Mouse (Mus musculus): ENCODE measurements around the gene Sacs.

The Sacs gene

GRCm38 (mm10) chr14:61238751-61239150 is 100.5 kb downstream of the Sacs start:
- peak; percentile 57 for DNase-seq (ENCODE audit: low spot score)

- DNase-seq (ENCODE audit: low spot score): no peak
These were observed 104.4 kb downstream of the Sacs start for GRCm38 (mm10) chr14:61242611-61243010.

- no peak for DNase-seq (ENCODE audit: low spot score)
These were observed 108.2 kb downstream of the Sacs start for GRCm38 (mm10) chr14:61246444-61246843.

GRCm38 (mm10) chr14:61252596-61253388 is 114.5 kb downstream of the Sacs start:
- DNase-seq (ENCODE audit: low spot score): no peak

GRCm38 (mm10) chr14:61258352-61258751 is 120.1 kb downstream of the Sacs start, which contains the start of gene Sgcg:
Gene Sgcg, minus strand, starts transcription at chr14:61258490.
- no peak for DNase-seq (ENCODE audit: low spot score)

GRCm38 (mm10) chr14:61259084-61259483 is 120.8 kb downstream of the Sacs start:
- DNase-seq (ENCODE audit: low spot score): no peak

GRCm38 (mm10) chr14:61267908-61268475 is 129.7 kb downstream of the Sacs start:
- no peak for DNase-seq (ENCODE audit: low spot score)

- DNase-seq (ENCODE audit: low spot score): no peak
These were observed 136.3 kb downstream of the Sacs start for GRCm38 (mm10) chr14:61274414-61275198.

- DNase-seq (ENCODE audit: low spot score): no peak
These were observed 139.0 kb downstream of the Sacs start for GRCm38 (mm10) chr14:61277285-61277684.

GRCm38 (mm10) chr14:61278676-61279300 is 140.5 kb downstream of the Sacs start:
- DNase-seq (ENCODE audit: low spot score): no peak

- no peak for DNase-seq (ENCODE audit: low spot score)
These were observed 150.5 kb downstream of the Sacs start for GRCm38 (mm10) chr14:61288606-61289286.
